Mouse (Mus musculus): ENCODE data around the gene Trappc1. TPM values are rescaled to one million over a fixed set of nuclear protein-coding genes. Genes with fewer than 3 reads are reported as not detected.

The Trappc1 gene
- polyA plus RNA-seq, 1 experiment from 2014 or later, result 109 TPM

GRCm38 (mm10) chr11:69357690-69358089 is 33.9 kb downstream of the Trappc1 start:
- H3K4me2 ChIP-seq (replicated peaks; ENCODE audit: low read depth, low read length), result no peak overlapping the region
- peaks cover 75% of the 10 kb centered on the region for H3K36me3 ChIP-seq (ENCODE audit: insufficient read depth, low read length)
- no peak for TF ChIP-seq CTCF (IDR thresholded peaks at IDR 0.05)
- TF ChIP-seq EP300 (IDR thresholded peaks at IDR 0.05), result no peak
- H3K27ac ChIP-seq (ENCODE audit: low read length), result no peak overlapping the region
- H3K27me3 ChIP-seq (replicated peaks; ENCODE audit: insufficient read depth, low read length), result no peaks in the 10 kb centered on the region
- WGBS, result 86% methylated on average over 12 of the region's 12 CpGs
- no peaks in the 10 kb centered on the region for H3K4me1 ChIP-seq (ENCODE audit: insufficient read depth, low read depth, low read length)
- no peak overlapping the region for H3K4me3 ChIP-seq (ENCODE audit: low read depth, low read length)
- DNase-seq (ENCODE audit: low spot score) (no peak), ATAC-seq (no peak)
- no peaks in the 10 kb centered on the region for H3K9me3 ChIP-seq (ENCODE audit: low read length)
- H3K9ac ChIP-seq (replicated peaks; ENCODE audit: low read depth), result no peak overlapping the region

DNA sequence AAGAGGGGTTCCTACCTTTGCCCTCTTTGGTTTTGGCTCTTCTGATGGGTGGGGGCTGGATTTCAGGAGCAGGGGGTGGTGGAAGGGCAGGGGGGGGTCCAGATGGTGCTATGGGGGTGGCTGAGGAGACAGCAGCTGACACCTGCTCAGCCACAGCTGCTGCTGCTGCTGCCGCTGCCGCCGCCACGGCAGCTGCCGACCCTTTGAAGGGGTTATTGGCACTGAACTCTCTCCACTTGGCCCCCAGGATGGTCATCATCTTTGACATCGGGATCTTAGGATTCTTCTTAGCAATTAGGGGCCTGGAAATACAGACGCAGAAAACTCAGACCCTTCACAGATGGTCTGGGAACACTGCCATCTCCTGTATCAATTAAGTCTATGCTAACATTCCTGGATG is 38.2 kb downstream of the Trappc1 start:
- H3K27me3 ChIP-seq (replicated peaks; ENCODE audit: insufficient read depth, low read length), result no peaks in the 10 kb centered on the region
- no peak overlapping the region for H3K4me3 ChIP-seq (ENCODE audit: low read depth, low read length)
- DNase-seq (ENCODE audit: low spot score), result no peak
- WGBS, result 59% methylated on average over 7 of the region's 7 CpGs
- no peak overlapping the region for H3K9ac ChIP-seq (replicated peaks; ENCODE audit: low read depth)
- no peak for ATAC-seq
- peaks cover 52% of the 10 kb centered on the region; the same call in 1 of the 2 replicates for H3K36me3 ChIP-seq (ENCODE audit: insufficient read depth, low read length)
- no peak overlapping the region for H3K27ac ChIP-seq (ENCODE audit: low read length)
- TF ChIP-seq EP300 (IDR thresholded peaks at IDR 0.05) (no peak), CTCF (IDR thresholded peaks at IDR 0.05) (no peak)
- H3K9me3 ChIP-seq (ENCODE audit: low read length), result no peaks in the 10 kb centered on the region
- H3K4me2 ChIP-seq (replicated peaks; ENCODE audit: low read depth, low read length), result no peak overlapping the region
- H3K4me1 ChIP-seq (ENCODE audit: insufficient read depth, low read depth, low read length), result peaks cover 19% of the 10 kb centered on the region

DNA sequence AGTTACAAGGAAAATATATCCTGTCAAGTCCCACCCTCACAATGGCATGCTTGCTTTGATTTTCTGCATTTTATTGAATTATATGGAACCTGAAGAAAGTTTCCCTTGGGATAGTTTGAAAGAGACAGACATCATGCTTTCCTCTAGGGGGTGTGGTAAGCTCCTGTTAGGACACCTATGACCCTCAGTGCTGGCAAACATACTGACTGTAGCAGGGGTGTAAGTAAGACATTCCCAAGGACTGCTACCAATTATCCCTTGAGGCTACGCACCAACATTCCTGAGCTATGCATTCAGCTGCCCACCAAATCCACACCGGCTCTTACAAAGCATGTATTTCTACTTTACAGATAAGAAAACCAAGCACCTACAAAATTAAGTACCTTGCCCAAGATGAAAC is 38.7 kb downstream of the Trappc1 start:
- ATAC-seq, result no peak
- Histone ChIP-seq H3K36me3 (ENCODE audit: insufficient read depth, low read length) (peaks cover 47% of the 10 kb centered on the region; the same call in 1 of the 2 replicates), H3K4me1 (ENCODE audit: insufficient read depth, low read depth, low read length) (peaks cover 19% of the 10 kb centered on the region), H3K9me3 (ENCODE audit: low read length) (no peaks in the 10 kb centered on the region), H3K27me3 (replicated peaks; ENCODE audit: insufficient read depth, low read length) (no peaks in the 10 kb centered on the region), H3K4me3 (ENCODE audit: low read depth, low read length) (no peak overlapping the region), H3K4me2 (replicated peaks; ENCODE audit: low read depth, low read length) (no peak overlapping the region), H3K9ac (replicated peaks; ENCODE audit: low read depth) (no peak overlapping the region), H3K27ac (ENCODE audit: low read length) (no peak overlapping the region)
- 47% methylated on average over 2 of the region's 2 CpGs for WGBS
- peak; percentile 42 for DNase-seq (ENCODE audit: low spot score)
- TF ChIP-seq EP300 (IDR thresholded peaks at IDR 0.05) (no peak), CTCF (IDR thresholded peaks at IDR 0.05) (peak; percentile 50)

DNA sequence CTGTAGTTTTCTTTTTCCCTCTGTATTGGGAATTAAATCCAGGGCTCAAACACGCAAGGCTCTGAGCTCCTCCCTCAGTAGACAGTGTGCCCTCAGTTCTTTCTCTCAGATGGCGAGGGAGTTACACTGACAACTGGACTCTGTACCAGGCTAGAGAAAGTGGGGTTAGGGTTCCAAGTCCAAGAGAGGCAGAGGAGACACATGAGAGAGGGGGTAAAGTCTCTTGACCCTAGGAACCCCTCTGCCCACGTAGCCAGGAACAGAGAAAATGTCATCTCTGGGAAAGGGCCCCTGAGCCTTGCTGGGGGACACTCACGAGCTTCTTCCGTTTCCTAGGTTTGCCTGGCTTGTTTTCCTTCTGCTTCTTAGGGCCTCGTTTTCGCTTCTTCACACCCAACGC is 40.6 kb downstream of the Trappc1 start:
- Histone ChIP-seq H3K4me1 (ENCODE audit: insufficient read depth, low read depth, low read length) (peaks cover 24% of the 10 kb centered on the region), H3K27ac (ENCODE audit: low read length) (peak overlapping the region; percentile 100), H3K9ac (replicated peaks; ENCODE audit: low read depth) (no peak overlapping the region), H3K4me2 (replicated peaks; ENCODE audit: low read depth, low read length) (peak overlapping the region; percentile 77), H3K36me3 (ENCODE audit: insufficient read depth, low read length) (peaks cover 30% of the 10 kb centered on the region; the same call in 1 of the 2 replicates), H3K27me3 (replicated peaks; ENCODE audit: insufficient read depth, low read length) (no peaks in the 10 kb centered on the region), H3K4me3 (ENCODE audit: low read depth, low read length) (no peak overlapping the region), H3K9me3 (ENCODE audit: low read length) (no peaks in the 10 kb centered on the region)
- TF ChIP-seq EP300 (IDR thresholded peaks at IDR 0.05), result no peak
- no peak for TF ChIP-seq CTCF (IDR thresholded peaks at IDR 0.05)
- no peak for ATAC-seq
- DNase-seq (ENCODE audit: low spot score), result no peak
- 25% methylated on average over 8 of the region's 8 CpGs for WGBS

GRCm38 (mm10) chr11:69364910-69365309 is 41.1 kb downstream of the Trappc1 start:
- TF ChIP-seq CTCF (IDR thresholded peaks at IDR 0.05) (no peak; the same call in 1 of the 2 replicates), EP300 (IDR thresholded peaks at IDR 0.05) (peak; percentile 9)
- peak; percentile 66 for ATAC-seq
- H3K9me3 ChIP-seq (ENCODE audit: low read length), result no peaks in the 10 kb centered on the region
- peaks cover 24% of the 10 kb centered on the region; the same call in 1 of the 2 replicates for H3K36me3 ChIP-seq (ENCODE audit: insufficient read depth, low read length)
- 2% methylated on average over 6 of the region's 6 CpGs for WGBS
- no peak overlapping the region for H3K9ac ChIP-seq (replicated peaks; ENCODE audit: low read depth)
- DNase-seq (ENCODE audit: low spot score), result peak; percentile 96
- H3K4me2 ChIP-seq (replicated peaks; ENCODE audit: low read depth, low read length), result peak overlapping the region; percentile 77
- H3K27ac ChIP-seq (ENCODE audit: low read length), result peak overlapping the region; percentile 100
- no peaks in the 10 kb centered on the region for H3K27me3 ChIP-seq (replicated peaks; ENCODE audit: insufficient read depth, low read length)
- H3K4me1 ChIP-seq (ENCODE audit: insufficient read depth, low read depth, low read length), result peaks cover 24% of the 10 kb centered on the region
- no peak overlapping the region for H3K4me3 ChIP-seq (ENCODE audit: low read depth, low read length)

GRCm38 (mm10) chr11:69365722-69366121 is 41.9 kb downstream of the Trappc1 start:
- Histone ChIP-seq H3K36me3 (ENCODE audit: insufficient read depth, low read length) (peaks cover 17% of the 10 kb centered on the region; the same call in 1 of the 2 replicates), H3K27me3 (replicated peaks; ENCODE audit: insufficient read depth, low read length) (no peaks in the 10 kb centered on the region), H3K27ac (ENCODE audit: low read length) (peak overlapping the region; percentile 100), H3K9ac (replicated peaks; ENCODE audit: low read depth) (peak overlapping the region; percentile 26; the same call in 1 of the 2 replicates), H3K4me2 (replicated peaks; ENCODE audit: low read depth, low read length) (peak overlapping the region; percentile 77), H3K9me3 (ENCODE audit: low read length) (no peaks in the 10 kb centered on the region), H3K4me3 (ENCODE audit: low read depth, low read length) (peak overlapping the region; percentile 98), H3K4me1 (ENCODE audit: insufficient read depth, low read depth, low read length) (peaks cover 24% of the 10 kb centered on the region)
- DNase-seq (ENCODE audit: low spot score) (peak; percentile 58), ATAC-seq (peak; percentile 14; the same call in 1 of the 2 replicates)
- TF ChIP-seq CTCF (IDR thresholded peaks at IDR 0.05) (no peak), EP300 (IDR thresholded peaks at IDR 0.05) (no peak)
- WGBS, result 22% methylated on average over 6 of the region's 6 CpGs
